13 mouse cellular contexts compared by ENCODE assay signal in genomic region chr5:118079354-118079753, GRCm38 (mm10). TPM values are rescaled to one million over a fixed set of nuclear protein-coding genes. Genes with fewer than 3 reads are reported as not detected.
DNase-seq lines count a peak whose midpoint lies in the region; ATAC-seq and TF ChIP-seq lines count a peak whose summit lies in the region.
"Had no signal": no experiment of that assay in that cellular context is flagged by ENCODE, and none has a peak within 500 bp of the region (broad histone marks: within the 10 kb centered on the region; RNA-seq: fewer than 3 reads in every experiment).

No protein-coding gene starts in this region.

- ATAC-seq in embryonic facial prominence, embryonic 15.5 days (ENCODE audit: insufficient number of reproducible peaks, low FRiP score, low TSS enrichment, low read depth) = no peak
- no peak for ATAC-seq in intestine, postnatal 0 days

- peaks cover 45% of the 10 kb centered on the region for H3K4me1 ChIP-seq in embryonic facial prominence, embryonic 15.5 days
- H3K4me1 ChIP-seq in embryonic facial prominence, embryonic 10.5 days = peaks cover 39% of the 10 kb centered on the region
- no peaks in the 10 kb centered on the region for H3K4me1 ChIP-seq in intestine, postnatal 0 days (replicated peaks; ENCODE audit: control insufficient read depth, insufficient read depth, low read length)

- H3K4me3 ChIP-seq in embryonic facial prominence, embryonic 15.5 days (replicated peaks) = no peak overlapping the region
- no peak overlapping the region for H3K4me3 ChIP-seq in embryonic facial prominence, embryonic 10.5 days
- H3K4me3 ChIP-seq in intestine, postnatal 0 days (ENCODE audit: low read depth, low read length) = no peak overlapping the region
- H3K4me3 ChIP-seq: kidney, embryonic 15.5 days; left cerebral cortex, adult 2 months had no signal

- 0 out of 2 replicates have a peak overlapping the region, but pooled peaks have one; percentile 4 for H3K27ac ChIP-seq in embryonic facial prominence, embryonic 15.5 days (replicated peaks)
- H3K27ac ChIP-seq in embryonic facial prominence, embryonic 10.5 days (replicated peaks) = no peak overlapping the region
- no peak overlapping the region for H3K27ac ChIP-seq in intestine, postnatal 0 days (ENCODE audit: low read depth, low read length)
- H3K27ac ChIP-seq: kidney, embryonic 15.5 days; left cerebral cortex, adult 2 months had no signal

- no peak overlapping the region for H3K9ac ChIP-seq in embryonic facial prominence, embryonic 15.5 days
- no peak overlapping the region for H3K9ac ChIP-seq in intestine, postnatal 0 days (ENCODE audit: low read depth, low read length)
- H3K9ac ChIP-seq: kidney, embryonic 15.5 days had no signal

- no peak overlapping the region for H3K4me2 ChIP-seq in embryonic facial prominence, embryonic 15.5 days (replicated peaks)
- no peak overlapping the region for H3K4me2 ChIP-seq in intestine, postnatal 0 days (replicated peaks; ENCODE audit: low read depth)
- H3K4me2 ChIP-seq: kidney, embryonic 15.5 days had no signal

- DNase-seq in embryonic facial prominence, embryonic 10.5 days (ENCODE audit: low spot score) = no peak
- DNase-seq in right cerebral cortex, postnatal 36 days (ENCODE audit: low spot score in 2 of 2) = peak; percentile 62 to 64
- DNase-seq in right cerebral cortex, postnatal 10 days (ENCODE audit: low spot score in 2 of 2) = no peak
- peak; percentile 29 for DNase-seq in induced T-regulatory cell, adult 2 months (ENCODE audit: low read depth)
- peak; percentile 84 for DNase-seq in telencephalon, adult 2 months (ENCODE audit: low read depth, low spot score)
- DNase-seq in urinary bladder, postnatal 10 days (ENCODE audit: low spot score) = no peak
- DNase-seq: heart, postnatal 14 days; lung, postnatal 4 days; thymus, adult 18-20 months had no signal

- no peaks in the 10 kb centered on the region for H3K9me3 ChIP-seq in embryonic facial prominence, embryonic 15.5 days (replicated peaks)
- H3K9me3 ChIP-seq in embryonic facial prominence, embryonic 10.5 days = no peaks in the 10 kb centered on the region
- H3K9me3 ChIP-seq in intestine, postnatal 0 days (ENCODE audit: control insufficient read depth) = no peaks in the 10 kb centered on the region
- H3K9me3 ChIP-seq: kidney, embryonic 15.5 days had no signal

- whole genome bisulfite sequencing in embryonic facial prominence, embryonic 15.5 days = 59% methylated on average over 6 of the region's 6 CpGs
- 78% methylated on average over 6 of the region's 6 CpGs for WGBS in embryonic facial prominence, embryonic 10.5 days
- WGBS in intestine, postnatal 0 days = 81% methylated on average over 6 of the region's 6 CpGs

- H3K27me3 ChIP-seq in embryonic facial prominence, embryonic 15.5 days = no peaks in the 10 kb centered on the region
- H3K27me3 ChIP-seq in embryonic facial prominence, embryonic 10.5 days (replicated peaks; ENCODE audit: low read depth, poor library complexity, severe bottlenecking) = no peaks in the 10 kb centered on the region
- H3K27me3 ChIP-seq in intestine, postnatal 0 days (replicated peaks; ENCODE audit: control insufficient read depth, insufficient read depth, low read length) = no peaks in the 10 kb centered on the region
- H3K27me3 ChIP-seq: kidney, embryonic 15.5 days had no signal

- TF ChIP-seq CTCF in intestine, postnatal 0 days (IDR thresholded peaks at IDR 0.05; ENCODE audit: low read depth) = no peak

- peaks cover 41% of the 10 kb centered on the region for H3K36me3 ChIP-seq in embryonic facial prominence, embryonic 15.5 days
- peaks cover 68% of the 10 kb centered on the region for H3K36me3 ChIP-seq in embryonic facial prominence, embryonic 10.5 days (replicated peaks)
- H3K36me3 ChIP-seq in intestine, postnatal 0 days (ENCODE audit: control insufficient read depth, insufficient read depth) = peaks cover 34% of the 10 kb centered on the region

RNA-seq across cellular contexts. Expression of gene Tesc, which starts 51.8 kb away (rescaled TPM):
- polyA plus RNA-seq in embryonic facial prominence, embryonic 15.5 days (2015; fragmentation: Nextera tagmentation; extraction: Ambion mirVana) = 30.2 and 38.2 TPM in 2 replicates
- polyA plus RNA-seq in embryonic facial prominence, embryonic 10.5 days (2016; fragmentation: Nextera tagmentation; extraction: Ambion mirVana) = 0.20 and 1.6 TPM in 2 replicates
- polyA plus RNA-seq in intestine, postnatal 0 days (2015; fragmentation: Nextera tagmentation; extraction: Ambion mirVana) = 2.8 and 3.3 TPM in 2 replicates

Comparison
In these comparisons a context has a peak if more than half of its experiments do, and no peak if none do; other contexts are left out.
1. DNase-seq: peak in right cerebral cortex, postnatal 36 days (2 of 2), induced T-regulatory cell, adult 2 months (single experiment) and telencephalon, adult 2 months (single experiment); none in embryonic facial prominence, embryonic 10.5 days (single experiment), right cerebral cortex, postnatal 10 days (0 of 2) and urinary bladder, postnatal 10 days (single experiment).